Mouse (Mus musculus) stomach, postnatal 0 days (tissue): ENCODE measurements around the gene Rai14.

Experiments used
- CTCF ChIP-seq: IDR thresholded peaks from 2 replicates; pipeline ENCODE4 v1.5.1; 2016; ENCODE audit warnings: antibody characterized with exemption, low read depth, mild to moderate bottlenecking, moderate library complexity
- EP300 ChIP-seq: optimal IDR thresholded peaks from 2 replicates; pipeline ENCODE3; 2016; ENCODE audit warnings: antibody characterized with exemption

DNA sequence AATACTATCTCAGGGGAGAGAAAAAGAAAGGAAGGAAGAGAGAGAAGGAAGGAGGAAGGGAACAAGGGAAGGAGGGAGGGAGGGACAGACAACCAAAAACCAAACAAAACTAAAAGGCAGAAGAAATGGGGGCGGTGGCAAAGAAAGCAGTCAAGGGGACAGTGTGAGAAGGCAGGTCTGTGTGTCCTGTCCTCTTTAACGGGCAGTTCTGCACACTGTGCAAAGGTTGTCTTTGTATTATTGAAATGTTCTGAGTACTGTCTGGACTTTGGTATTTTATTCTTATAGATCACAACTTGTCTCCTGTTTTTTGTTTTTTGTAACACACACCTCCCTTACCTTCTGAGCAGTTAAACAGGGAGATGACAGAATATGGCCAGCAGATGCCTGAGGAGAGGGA, 55.6 kb downstream of the Rai14 start:
- no peak for TF ChIP-seq CTCF
- no peak for TF ChIP-seq EP300
